Mouse (Mus musculus) mature B cell (primary cell): ENCODE measurements around the gene Cyp2u1.

Source experiments
- in situ Hi-C: fragments of 300-500 bp; cut with MboI; formaldehyde crosslinking; loops from 2 replicates; pipeline ENCODE4 v1.14.3; 2019

The Cyp2u1 gene

DNA sequence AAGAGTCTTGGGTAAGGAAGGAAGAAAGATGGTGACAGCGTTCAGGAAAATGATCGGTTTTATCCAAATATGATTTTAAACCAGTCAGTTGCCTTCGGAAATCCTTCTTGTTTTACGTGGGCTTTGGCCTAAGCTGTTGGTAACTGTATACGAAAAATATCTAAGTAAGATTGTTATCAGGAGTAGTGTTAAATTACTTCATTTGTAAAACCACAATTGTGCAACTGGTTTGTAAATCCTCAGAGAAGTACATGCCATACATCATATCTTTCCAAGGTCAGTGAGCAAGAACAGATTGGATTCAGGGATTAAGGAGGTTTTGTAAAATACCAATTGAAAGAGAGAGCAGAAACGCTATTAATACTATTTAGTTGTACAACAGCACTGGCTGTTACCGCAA, 3.2 kb upstream of the Cyp2u1 start:
- in situ Hi-C loops: no loop called here

DNA sequence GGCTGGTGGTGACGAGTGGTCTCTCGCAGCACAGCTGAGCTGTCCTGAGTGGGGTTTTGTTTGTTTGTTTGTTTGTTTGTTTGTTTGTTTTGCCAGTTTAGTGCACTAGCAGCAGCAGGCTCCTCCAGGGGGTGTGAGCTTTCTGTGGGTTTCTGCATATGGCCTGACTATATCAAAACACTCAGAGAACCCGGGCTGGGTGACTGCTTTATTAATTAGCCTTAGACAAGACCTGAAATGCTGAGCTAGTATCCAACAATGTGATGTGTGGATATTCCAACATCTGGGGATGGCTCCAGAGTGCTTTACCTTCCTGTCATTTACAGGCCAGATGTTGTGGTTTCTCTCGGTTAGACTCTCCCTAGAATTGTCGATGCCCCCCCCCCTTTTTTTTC, 290 bp upstream of the Cyp2u1 start:
- in situ Hi-C loops: no loop called here

GRCm38 (mm10) chr3:131299908-131300307, 3.1 kb downstream of the Cyp2u1 start:
- in situ Hi-C loops: no loop called here

DNA sequence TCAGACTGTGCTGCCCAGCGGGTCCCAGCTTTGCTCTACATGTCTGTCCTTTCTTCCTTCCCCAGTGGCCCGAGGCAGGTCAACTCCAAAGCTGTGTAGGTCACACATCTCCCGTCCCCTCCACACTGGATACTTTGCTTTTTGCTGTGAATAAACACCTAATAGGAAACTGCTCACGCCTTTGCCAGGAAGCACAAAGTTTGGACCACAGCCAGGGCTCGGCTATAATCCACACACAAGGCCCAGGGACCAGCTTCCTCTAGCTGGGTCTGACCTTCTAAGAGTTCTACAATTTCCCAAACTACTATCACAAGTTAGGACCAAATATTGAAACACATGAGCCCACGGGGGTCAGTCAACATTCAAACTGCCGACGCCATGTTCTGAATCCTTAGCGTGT, 3.9 kb downstream of the Cyp2u1 start:
- in situ Hi-C loops: no loop called here

GRCm38 (mm10) chr3:131296893-131297292, 6.1 kb downstream of the Cyp2u1 start:
- in situ Hi-C loops: no loop called here

DNA sequence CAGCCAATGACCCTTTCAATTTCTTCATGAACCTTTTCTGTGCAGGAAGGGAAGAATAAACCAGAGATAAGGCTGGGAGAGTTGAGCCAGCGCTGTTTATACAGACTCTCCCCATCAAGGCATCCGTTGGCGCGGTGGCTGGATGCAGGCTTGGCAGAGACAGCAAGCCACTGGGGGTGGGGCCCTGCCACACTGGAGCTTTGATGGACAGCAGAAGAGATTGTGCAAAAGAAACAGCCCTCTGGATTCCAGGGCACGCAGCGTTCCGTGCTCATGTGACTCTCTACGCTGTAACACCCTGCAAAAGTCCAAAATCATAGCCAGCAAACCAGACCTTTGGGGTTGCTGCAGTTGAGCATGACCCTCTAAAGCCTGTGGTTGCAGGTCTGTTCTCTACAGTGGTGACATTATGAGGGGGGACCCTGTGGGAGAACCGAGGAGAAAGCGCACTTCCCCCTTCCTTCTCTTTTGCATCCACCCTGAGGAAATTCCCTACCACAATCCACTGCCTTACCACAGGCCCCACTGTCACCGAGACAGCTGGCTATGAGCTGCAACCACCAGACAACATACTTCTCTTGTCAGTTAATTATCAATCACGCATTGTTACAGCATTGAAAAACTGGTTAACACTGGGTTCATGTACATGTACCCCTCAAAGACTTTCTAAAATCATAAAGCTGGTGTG, 7.4 kb downstream of the Cyp2u1 start:
- in situ Hi-C loops: no loop called here

- in situ Hi-C loops: no loop called here
Observed at GRCm38 (mm10) chr3:131294503-131294902, 8.5 kb downstream of the Cyp2u1 start.

DNA sequence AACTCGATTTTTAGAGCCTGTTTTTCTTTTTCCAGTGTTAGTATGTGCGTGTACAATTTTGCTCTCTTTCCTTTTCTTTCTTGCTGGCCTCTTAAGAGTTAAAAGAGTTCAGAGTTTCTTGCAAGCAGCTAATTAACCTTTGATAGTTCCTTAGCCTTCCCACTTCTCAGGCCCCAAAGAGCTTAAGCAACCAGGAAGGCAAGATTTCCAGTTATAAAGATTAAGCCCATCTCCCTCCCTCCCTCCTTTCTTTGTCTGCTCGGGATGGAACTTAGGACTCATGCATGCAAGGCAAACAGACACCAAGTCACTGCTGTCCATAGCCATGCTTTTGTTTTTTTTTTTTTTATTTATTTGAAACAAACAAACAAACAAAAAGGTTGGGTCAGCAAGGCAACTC, 10.1 kb downstream of the Cyp2u1 start:
- in situ Hi-C loops: no loop called here

DNA sequence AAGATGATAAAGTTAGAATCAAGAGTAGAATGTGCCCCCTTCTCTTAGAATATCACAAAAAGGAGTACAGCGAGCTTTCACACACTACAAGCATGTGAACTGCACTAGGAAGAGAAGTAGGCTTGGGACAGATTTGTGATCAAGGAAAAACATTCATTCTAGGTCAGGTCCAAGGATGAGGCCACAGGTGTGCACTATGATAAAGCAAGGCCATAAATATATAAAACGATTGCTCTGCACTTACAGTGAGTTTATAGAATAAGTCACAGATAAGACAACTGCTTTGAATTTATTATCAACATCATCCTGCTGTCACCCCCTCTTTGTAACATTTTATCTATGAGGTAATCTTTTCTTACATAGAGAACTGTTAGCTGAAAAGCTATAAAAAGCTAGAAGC, 10.7 kb downstream of the Cyp2u1 start:
- in situ Hi-C loops: no loop called here

DNA sequence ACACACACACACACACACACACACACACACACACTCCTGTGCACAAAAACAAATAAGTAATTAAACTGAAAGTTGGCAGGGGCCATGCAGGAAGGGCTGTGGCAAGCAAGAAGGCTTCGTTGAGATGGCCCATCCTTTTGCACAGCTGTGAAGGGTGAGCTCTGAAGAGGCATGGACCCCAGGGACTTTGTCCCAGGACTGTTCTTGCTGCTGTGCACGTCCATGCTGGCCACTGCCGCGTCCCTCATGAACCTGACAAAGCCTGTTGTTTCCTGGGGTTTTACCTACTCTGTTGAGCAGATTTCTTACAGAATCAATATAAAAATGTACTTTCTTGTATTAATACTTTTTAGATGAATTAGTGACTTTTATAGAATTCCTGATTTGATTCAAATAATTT, 11.1 kb downstream of the Cyp2u1 start:
- in situ Hi-C loops: no loop called here

- in situ Hi-C loops: no loop called here
Observed at GRCm38 (mm10) chr3:131274151-131274550, 28.9 kb downstream of the Cyp2u1 start.

DNA sequence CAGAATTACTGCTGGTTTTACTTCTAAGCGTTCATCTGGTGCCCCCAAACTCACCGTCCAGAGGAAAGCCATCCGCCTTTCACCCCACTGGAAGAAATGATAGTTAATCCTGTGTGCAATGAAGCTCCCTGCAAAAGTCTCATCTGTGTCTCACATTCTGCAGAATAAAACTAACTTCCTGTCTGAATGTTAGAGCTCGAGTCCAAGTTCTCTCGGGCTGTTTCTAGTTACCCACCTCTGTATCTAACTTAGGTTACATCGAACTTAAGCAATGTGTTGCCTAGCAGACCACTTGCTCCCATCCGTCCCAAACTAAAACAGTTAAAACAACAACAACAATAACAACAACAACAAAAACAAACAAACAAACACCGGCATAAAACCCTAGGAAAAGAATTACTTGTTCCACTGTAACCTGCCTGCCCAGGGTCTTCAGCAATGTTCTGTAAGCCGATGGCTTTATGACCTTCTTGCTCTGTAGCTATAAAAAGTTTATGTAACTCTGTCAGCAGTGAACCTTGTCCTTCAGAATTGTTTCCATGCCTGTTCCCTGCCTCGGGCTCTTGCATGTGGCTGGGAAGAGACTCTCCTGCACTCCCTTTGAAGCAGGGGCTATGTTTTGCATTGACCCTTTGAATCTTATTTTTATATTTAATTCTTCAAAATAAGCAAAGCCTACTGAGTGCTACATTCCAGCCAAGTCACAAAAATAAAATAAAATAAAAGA, 30.5 kb downstream of the Cyp2u1 start:
- in situ Hi-C loops: no loop called here

GRCm38 (mm10) chr3:131271559-131272373, 31.3 kb downstream of the Cyp2u1 start, which contains the start of gene Hadh:
Hadh (minus strand) TSS chr3:131272101.
- in situ Hi-C loops: no loop called here

GRCm38 (mm10) chr3:131271157-131271556, 31.9 kb downstream of the Cyp2u1 start:
- in situ Hi-C loops: no loop called here

DNA sequence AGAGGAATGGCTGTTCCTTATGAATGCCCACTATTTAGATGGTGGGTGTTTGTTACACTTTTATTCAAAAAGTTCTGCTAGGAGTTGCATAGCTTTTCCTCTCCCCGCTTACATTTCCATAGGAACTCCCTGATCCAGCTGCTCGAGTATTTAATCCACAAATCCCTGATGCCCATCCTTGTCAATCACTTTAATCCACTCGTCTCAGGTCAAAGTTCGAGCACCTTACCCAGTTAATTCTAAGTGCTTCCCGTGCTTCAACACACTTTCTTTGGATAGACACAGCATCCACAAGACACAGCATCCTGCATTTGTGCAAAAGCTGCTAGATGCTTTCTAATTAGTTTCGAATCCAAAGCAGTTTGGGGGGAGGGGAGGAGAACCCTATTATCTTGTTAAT, 32.6 kb downstream of the Cyp2u1 start:
- in situ Hi-C loops: no loop called here

DNA sequence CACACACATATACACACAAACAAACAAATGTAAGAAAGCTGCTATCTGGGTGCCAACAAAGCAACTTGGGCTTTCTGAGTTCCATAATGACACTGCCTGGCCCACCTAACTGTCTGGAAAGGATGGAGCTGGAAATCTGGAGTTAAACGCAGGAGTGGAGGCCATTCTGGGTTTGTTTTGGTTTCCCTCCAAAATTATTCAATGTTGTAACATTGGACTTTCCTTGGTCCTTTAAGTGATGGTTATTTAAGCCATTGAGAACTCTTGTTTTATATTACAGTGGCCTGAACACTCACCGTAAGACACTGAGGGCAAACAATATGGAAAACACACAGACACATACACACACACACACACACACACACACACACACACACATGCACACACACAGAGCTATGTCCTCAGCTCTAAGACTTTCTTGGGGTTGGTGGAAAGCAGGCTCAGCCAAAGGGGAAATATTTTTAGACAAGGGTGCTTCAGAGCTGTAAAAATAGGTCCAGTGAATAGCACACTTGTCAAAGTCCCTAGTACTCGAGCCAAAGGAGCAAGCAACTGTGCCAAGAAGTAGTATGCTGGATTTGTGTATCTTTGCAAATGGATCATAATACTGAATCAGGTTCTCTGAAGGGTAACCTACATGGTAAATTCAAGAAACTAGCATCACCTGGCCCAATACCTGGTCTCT, 36.5 kb downstream of the Cyp2u1 start:
- in situ Hi-C loops: no loop called here

- in situ Hi-C loops: no loop called here
Observed at GRCm38 (mm10) chr3:131265516-131265915, 37.5 kb downstream of the Cyp2u1 start.

GRCm38 (mm10) chr3:131263766-131264486, 39.1 kb downstream of the Cyp2u1 start:
- in situ Hi-C loops: no loop called here

- in situ Hi-C loops: no loop called here
Observed at GRCm38 (mm10) chr3:131260418-131260817, 42.6 kb downstream of the Cyp2u1 start.

GRCm38 (mm10) chr3:131259392-131259965, 43.5 kb downstream of the Cyp2u1 start:
- in situ Hi-C loops: no loop called here

GRCm38 (mm10) chr3:131258921-131259320, 44.1 kb downstream of the Cyp2u1 start:
- in situ Hi-C loops: no loop called here
